Mouse (Mus musculus): ENCODE measurements around the gene Slc45a3. TPM values are rescaled to one million over a fixed set of nuclear protein-coding genes. Genes with fewer than 3 reads are reported as not detected.

The Slc45a3 gene
- polyA plus RNA-seq, 1 experiment from 2014 or later: 11.0 TPM

Other genes with a start within 250 kb of the Slc45a3 start
- 0.10 TPM in 1 of 2 replicates, not detected in the other for gene Slc26a9, start 218.9 kb upstream of the Slc45a3 start, polyA plus RNA-seq (2014; fragmentation: Nextera tagmentation; extraction: Ambion mirVana)
- 0.38 and 0.48 TPM in 2 replicates for gene Pm20d1, start 165.6 kb upstream of the Slc45a3 start, polyA plus RNA-seq (2014; fragmentation: Nextera tagmentation; extraction: Ambion mirVana)
- gene Slc41a1, start 135.5 kb upstream of the Slc45a3 start, polyA plus RNA-seq (2014; fragmentation: Nextera tagmentation; extraction: Ambion mirVana): 18.0 and 19.5 TPM in 2 replicates
- 24.1 and 24.4 TPM in 2 replicates for gene Rab29, start 95.7 kb upstream of the Slc45a3 start, polyA plus RNA-seq (2014; fragmentation: Nextera tagmentation; extraction: Ambion mirVana)
- gene Nucks1, start 52.4 kb upstream of the Slc45a3 start, polyA plus RNA-seq (2014; fragmentation: Nextera tagmentation; extraction: Ambion mirVana): 45.1 and 48.9 TPM in 2 replicates
- gene Elk4, start 44.6 kb downstream of the Slc45a3 start, polyA plus RNA-seq (2014; fragmentation: Nextera tagmentation; extraction: Ambion mirVana): 27.6 and 39.0 TPM in 2 replicates
- gene Mfsd4a, start 105.1 kb downstream of the Slc45a3 start, polyA plus RNA-seq (2014; fragmentation: Nextera tagmentation; extraction: Ambion mirVana): 13.3 and 14.1 TPM in 2 replicates
- gene Cdk18, start 176.7 kb downstream of the Slc45a3 start, polyA plus RNA-seq (2014; fragmentation: Nextera tagmentation; extraction: Ambion mirVana): 2.2 and 2.5 TPM in 2 replicates
- gene Lemd1, start 228.5 kb downstream of the Slc45a3 start, polyA plus RNA-seq (2014; fragmentation: Nextera tagmentation; extraction: Ambion mirVana): 0.46 and 2.0 TPM in 2 replicates
- gene AC124108.1, start 228.5 kb downstream of the Slc45a3 start, polyA plus RNA-seq (2014; fragmentation: Nextera tagmentation; extraction: Ambion mirVana): 0.34 and 0.71 TPM in 2 replicates